Mouse (Mus musculus) brain, embryonic 14.5 days (tissue): ENCODE measurements around the gene Spsb2.

Experiments used
- CTCF ChIP-seq: fragments of 200-500 bp; IDR thresholded peaks from 2 replicates; pipeline ENCODE4 v1.5.1; 2012; ENCODE audit warnings: inconsistent platforms, mild to moderate bottlenecking, moderate library complexity, borderline replicate concordance; ENCODE audit not compliant: insufficient read depth, insufficient read length; ENCODE audit errors: extremely low read depth
- POLR2A ChIP-seq: fragments of 200-500 bp; IDR thresholded peaks from 2 replicates; pipeline ENCODE4 v1.6.1; 2012; ENCODE audit warnings: mild to moderate bottlenecking, inconsistent platforms, borderline replicate concordance; ENCODE audit not compliant: poor library complexity, insufficient read depth, insufficient read length, severe bottlenecking; ENCODE audit errors: extremely low read depth

GRCm38 (mm10) chr6:124787722-124788121 is 20.7 kb upstream of the Spsb2 start:
- TF ChIP-seq CTCF, result no peak
- no peak for TF ChIP-seq POLR2A
